Mouse (Mus musculus): ENCODE results near the gene Gstp2. TPM values are rescaled to one million over a fixed set of nuclear protein-coding genes. Genes with fewer than 3 reads are reported as not detected.
"Not testable (repeated sequence)": the region's sequence is repeated elsewhere in the genome, so short reads cannot be mapped to it uniquely, and the experiment has no call there.

Gene Gstp2
- polyA plus RNA-seq, 1 experiment from 2014 or later: 2.9 TPM

- H3K27me3 ChIP-seq (ENCODE audit: control insufficient read depth, insufficient read depth, low read length); H3K27ac ChIP-seq (ENCODE audit: low read depth, low read length); H3K36me3 ChIP-seq (ENCODE audit: control insufficient read depth, insufficient read depth, low read length); DNase-seq (ENCODE audit: low spot score); H3K9ac ChIP-seq (ENCODE audit: low read depth, low read length); H3K4me2 ChIP-seq (replicated peaks; ENCODE audit: low read depth, low read length); H3K9me3 ChIP-seq (ENCODE audit: control insufficient read depth, low read length); ATAC-seq (ENCODE audit: low FRiP score); H3K4me1 ChIP-seq (replicated peaks; ENCODE audit: control insufficient read depth, insufficient read depth, low read length); H3K4me3 ChIP-seq (ENCODE audit: low read depth, low read length): not testable (repeated sequence)
- WGBS: 48% methylated on average over 2 of the region's 11 CpGs
Measured at GRCm38 (mm10) chr19:4064501-4064900, 18.7 kb upstream of the Gstp2 start.

- not testable (repeated sequence) for H3K9me3 ChIP-seq (ENCODE audit: control insufficient read depth, low read length); H3K4me2 ChIP-seq (replicated peaks; ENCODE audit: low read depth, low read length); H3K27ac ChIP-seq (ENCODE audit: low read depth, low read length); H3K9ac ChIP-seq (ENCODE audit: low read depth, low read length); H3K4me3 ChIP-seq (ENCODE audit: low read depth, low read length); ATAC-seq (ENCODE audit: low FRiP score); H3K4me1 ChIP-seq (replicated peaks; ENCODE audit: control insufficient read depth, insufficient read depth, low read length); H3K36me3 ChIP-seq (ENCODE audit: control insufficient read depth, insufficient read depth, low read length); DNase-seq (ENCODE audit: low spot score); H3K27me3 ChIP-seq (ENCODE audit: control insufficient read depth, insufficient read depth, low read length)
- WGBS: 87% methylated on average over 2 of the region's 4 CpGs
Measured at GRCm38 (mm10) chr19:4063357-4063756, 17.5 kb upstream of the Gstp2 start.

GRCm38 (mm10) chr19:4060899-4061465 lies 15.2 kb upstream of the Gstp2 start:
- H3K9me3 ChIP-seq (ENCODE audit: control insufficient read depth, low read length): no peaks in the 10 kb centered on the region
- no peak overlapping the region for H3K27ac ChIP-seq (ENCODE audit: low read depth, low read length)
- H3K36me3 ChIP-seq (ENCODE audit: control insufficient read depth, insufficient read depth, low read length): no peaks in the 10 kb centered on the region
- no peak overlapping the region for H3K4me3 ChIP-seq (ENCODE audit: low read depth, low read length)
- DNase-seq (ENCODE audit: low spot score): no peak
- 88% methylated on average over 5 of the region's 6 CpGs for WGBS
- H3K4me1 ChIP-seq (replicated peaks; ENCODE audit: control insufficient read depth, insufficient read depth, low read length): no peaks in the 10 kb centered on the region
- H3K4me2 ChIP-seq (replicated peaks; ENCODE audit: low read depth, low read length): no peak overlapping the region
- no peak overlapping the region for H3K9ac ChIP-seq (ENCODE audit: low read depth, low read length)
- no peak for ATAC-seq (ENCODE audit: low FRiP score)
- no peaks in the 10 kb centered on the region for H3K27me3 ChIP-seq (ENCODE audit: control insufficient read depth, insufficient read depth, low read length)

GRCm38 (mm10) chr19:4060044-4060898 lies 14.4 kb upstream of the Gstp2 start:
- not testable (repeated sequence) for ATAC-seq (ENCODE audit: low FRiP score); H3K27ac ChIP-seq (ENCODE audit: low read depth, low read length); H3K4me1 ChIP-seq (replicated peaks; ENCODE audit: control insufficient read depth, insufficient read depth, low read length); H3K4me2 ChIP-seq (replicated peaks; ENCODE audit: low read depth, low read length); H3K9ac ChIP-seq (ENCODE audit: low read depth, low read length); H3K9me3 ChIP-seq (ENCODE audit: control insufficient read depth, low read length); H3K27me3 ChIP-seq (ENCODE audit: control insufficient read depth, insufficient read depth, low read length); DNase-seq (ENCODE audit: low spot score); H3K4me3 ChIP-seq (ENCODE audit: low read depth, low read length); H3K36me3 ChIP-seq (ENCODE audit: control insufficient read depth, insufficient read depth, low read length)
- WGBS: 87% methylated on average over 8 of the region's 8 CpGs

- Histone ChIP-seq H3K4me3 (ENCODE audit: low read depth, low read length) (no peak within 1 kb of the TSS), H3K4me2 (replicated peaks; ENCODE audit: low read depth, low read length) (no peak within 1 kb of the TSS), H3K27me3 (ENCODE audit: control insufficient read depth, insufficient read depth, low read length) (no peaks in the 10 kb centered on the region), H3K9ac (ENCODE audit: low read depth, low read length) (no peak within 1 kb of the TSS), H3K4me1 (replicated peaks; ENCODE audit: control insufficient read depth, insufficient read depth, low read length) (no peaks in the 10 kb centered on the region), H3K36me3 (ENCODE audit: control insufficient read depth, insufficient read depth, low read length) (no peaks in the 10 kb centered on the region), H3K9me3 (ENCODE audit: control insufficient read depth, low read length) (no peaks in the 10 kb centered on the region), H3K27ac (ENCODE audit: low read depth, low read length) (no peak within 1 kb of the TSS)
- WGBS: 83% methylated on average over 15 of the region's 15 CpGs
- DNase-seq (ENCODE audit: low spot score) (no peak), ATAC-seq (ENCODE audit: low FRiP score) (no peak)
Measured at GRCm38 (mm10) chr19:4059069-4059740, 13.4 kb upstream of the Gstp2 start, which contains the start of gene Gstp3. Gene Gstp3 (minus strand): TSS chr19:4059569.

- ATAC-seq (ENCODE audit: low FRiP score) (no peak), DNase-seq (ENCODE audit: low spot score) (no peak)
- WGBS: 82% methylated on average over 5 of the region's 5 CpGs
- H3K27ac ChIP-seq (ENCODE audit: low read depth, low read length): no peak overlapping the region
- H3K27me3 ChIP-seq (ENCODE audit: control insufficient read depth, insufficient read depth, low read length): no peaks in the 10 kb centered on the region
- no peaks in the 10 kb centered on the region for H3K9me3 ChIP-seq (ENCODE audit: control insufficient read depth, low read length)
- H3K4me1 ChIP-seq (replicated peaks; ENCODE audit: control insufficient read depth, insufficient read depth, low read length): no peaks in the 10 kb centered on the region
- no peak overlapping the region for H3K9ac ChIP-seq (ENCODE audit: low read depth, low read length)
- H3K4me2 ChIP-seq (replicated peaks; ENCODE audit: low read depth, low read length): no peak overlapping the region
- H3K36me3 ChIP-seq (ENCODE audit: control insufficient read depth, insufficient read depth, low read length): no peaks in the 10 kb centered on the region
- no peak overlapping the region for H3K4me3 ChIP-seq (ENCODE audit: low read depth, low read length)
Measured at GRCm38 (mm10) chr19:4058581-4058980, 12.8 kb upstream of the Gstp2 start.

- Histone ChIP-seq H3K36me3 (ENCODE audit: control insufficient read depth, insufficient read depth, low read length) (no peaks in the 10 kb centered on the region), H3K4me3 (ENCODE audit: low read depth, low read length) (no peak overlapping the region), H3K9me3 (ENCODE audit: control insufficient read depth, low read length) (no peaks in the 10 kb centered on the region), H3K4me1 (replicated peaks; ENCODE audit: control insufficient read depth, insufficient read depth, low read length) (no peaks in the 10 kb centered on the region), H3K9ac (ENCODE audit: low read depth, low read length) (no peak overlapping the region), H3K27ac (ENCODE audit: low read depth, low read length) (no peak overlapping the region), H3K27me3 (ENCODE audit: control insufficient read depth, insufficient read depth, low read length) (no peaks in the 10 kb centered on the region), H3K4me2 (replicated peaks; ENCODE audit: low read depth, low read length) (no peak overlapping the region)
- DNase-seq (ENCODE audit: low spot score): no peak
- no peak for ATAC-seq (ENCODE audit: low FRiP score)
- WGBS: 92% methylated on average over 7 of the region's 7 CpGs
Measured at GRCm38 (mm10) chr19:4057962-4058361, 12.1 kb upstream of the Gstp2 start.

GRCm38 (mm10) chr19:4057389-4057788 lies 11.6 kb upstream of the Gstp2 start:
- H3K9me3 ChIP-seq (ENCODE audit: control insufficient read depth, low read length): no peaks in the 10 kb centered on the region
- H3K36me3 ChIP-seq (ENCODE audit: control insufficient read depth, insufficient read depth, low read length): no peaks in the 10 kb centered on the region
- 78% methylated on average over 13 of the region's 13 CpGs for WGBS
- H3K9ac ChIP-seq (ENCODE audit: low read depth, low read length): no peak overlapping the region
- ATAC-seq (ENCODE audit: low FRiP score): no peak
- no peaks in the 10 kb centered on the region for H3K27me3 ChIP-seq (ENCODE audit: control insufficient read depth, insufficient read depth, low read length)
- no peaks in the 10 kb centered on the region for H3K4me1 ChIP-seq (replicated peaks; ENCODE audit: control insufficient read depth, insufficient read depth, low read length)
- no peak for DNase-seq (ENCODE audit: low spot score)
- no peak overlapping the region for H3K27ac ChIP-seq (ENCODE audit: low read depth, low read length)
- no peak overlapping the region for H3K4me3 ChIP-seq (ENCODE audit: low read depth, low read length)
- H3K4me2 ChIP-seq (replicated peaks; ENCODE audit: low read depth, low read length): no peak overlapping the region
